Mouse (Mus musculus) 3134 (cell line): ENCODE results near the gene Cenpc1.

Experiments
- DNase-seq: peaks from one replicate; pipeline ENCODE4 v3.0.0-alpha.2; 2011; ENCODE audit warnings: low spot score; ENCODE audit not compliant: insufficient read length; ENCODE audit errors: extremely low read depth

The Cenpc1 gene

GRCm38 (mm10) chr5:86065101-86065875, at the start of gene Cenpc1:
Gene Cenpc1 (minus strand): TSS chr5:86065583.
- peak; percentile 96 for DNase-seq

GRCm38 (mm10) chr5:86113997-86114396, 48.6 kb upstream of the Cenpc1 start:
- DNase-seq = no peak

- DNase-seq = no peak
Observed at GRCm38 (mm10) chr5:86113037-86113436, 47.7 kb upstream of the Cenpc1 start.

- no peak for DNase-seq
Observed at GRCm38 (mm10) chr5:86111074-86111473, 45.7 kb upstream of the Cenpc1 start.

- DNase-seq = no peak
Observed at GRCm38 (mm10) chr5:86106610-86107009, 41.2 kb upstream of the Cenpc1 start.

- no peak for DNase-seq
Observed at GRCm38 (mm10) chr5:86102176-86102575, 36.8 kb upstream of the Cenpc1 start.

GRCm38 (mm10) chr5:86100621-86101020, 35.2 kb upstream of the Cenpc1 start:
- no peak for DNase-seq

- DNase-seq = no peak
Observed at GRCm38 (mm10) chr5:86098988-86099387, 33.6 kb upstream of the Cenpc1 start.

- DNase-seq = no peak
Observed at GRCm38 (mm10) chr5:86094754-86095153, 29.4 kb upstream of the Cenpc1 start.

GRCm38 (mm10) chr5:86086751-86087150, 21.4 kb upstream of the Cenpc1 start:
- no peak for DNase-seq

GRCm38 (mm10) chr5:86084979-86085378, 19.6 kb upstream of the Cenpc1 start:
- no peak for DNase-seq

- DNase-seq = no peak
Observed at GRCm38 (mm10) chr5:86083987-86084386, 18.6 kb upstream of the Cenpc1 start.

- no peak for DNase-seq
Observed at GRCm38 (mm10) chr5:86078720-86079334, 13.4 kb upstream of the Cenpc1 start.

- no peak for DNase-seq
Observed at GRCm38 (mm10) chr5:86072756-86073386, 7.5 kb upstream of the Cenpc1 start.

GRCm38 (mm10) chr5:86071538-86071937, 6.2 kb upstream of the Cenpc1 start, which contains the start of gene Stap1:
Gene Stap1 (plus strand): TSS chr5:86071746.
- no peak for DNase-seq

GRCm38 (mm10) chr5:86069121-86069520, 3.7 kb upstream of the Cenpc1 start:
- no peak for DNase-seq

GRCm38 (mm10) chr5:86068451-86068850, 3.1 kb upstream of the Cenpc1 start:
- no peak for DNase-seq

GRCm38 (mm10) chr5:86066551-86066929, 1.2 kb upstream of the Cenpc1 start:
- DNase-seq = peak; percentile 76

GRCm38 (mm10) chr5:86065876-86066550, 630 bp upstream of the Cenpc1 start:
- DNase-seq = no peak

- no peak for DNase-seq
Observed at GRCm38 (mm10) chr5:86063501-86063900, 1.9 kb downstream of the Cenpc1 start.

GRCm38 (mm10) chr5:86029820-86030219, 35.6 kb downstream of the Cenpc1 start:
- no peak for DNase-seq
